Mouse (Mus musculus) adrenal gland, adult 10 weeks (tissue): ENCODE measurements around the gene Ugt1a7c. TPM values are rescaled to one million over a fixed set of nuclear protein-coding genes. Genes with fewer than 3 reads are reported as not detected.

Source experiments
- polyA plus RNA-seq: library from polyadenylated mRNA; stranded (reverse); fragments of 350-450 nt; fragmentation: Illumina TruSeq; extraction: RNeasy Lipid Tissue Mini Kit (QIAGEN cat#74804); gene quantifications from one replicate; pipeline ENCODE4 v1.2.3, GENCODE M21; 2014; ENCODE audit warnings: low read depth, low replicate concordance

The Ugt1a7c gene
- 6.2 TPM for polyA plus RNA-seq

GRCm38 (mm10) chr1:88094941-88095492 is at the start of gene Ugt1a7c:
Ugt1a7c (plus strand) TSS chr1:88095062.

GRCm38 (mm10) chr1:88055088-88055487 is 39.8 kb upstream of the Ugt1a7c start, which contains the start of gene Ugt1a10:
Ugt1a10 (plus strand) TSS chr1:88055388.

GRCm38 (mm10) chr1:88070495-88070894 is 24.4 kb upstream of the Ugt1a7c start, which contains the start of gene Ugt1a9:
Ugt1a9 (plus strand) TSS chr1:88070800.

GRCm38 (mm10) chr1:88087513-88087912 is 7.3 kb upstream of the Ugt1a7c start, which contains the start of gene Ugt1a8:
Ugt1a8 (plus strand) TSS chr1:88087813.

GRCm38 (mm10) chr1:88103019-88103418 is 8.2 kb downstream of the Ugt1a7c start, which contains the start of gene Ugt1a6b:
Ugt1a6b (plus strand) TSS chr1:88103252.

GRCm38 (mm10) chr1:88134457-88135011 is 39.7 kb downstream of the Ugt1a7c start, which contains the start of gene Ugt1a6a:
Ugt1a6a (plus strand) TSS chr1:88134809.

GRCm38 (mm10) chr1:88165711-88166110 is 70.8 kb downstream of the Ugt1a7c start, which contains the start of gene Ugt1a5:
Ugt1a5 (plus strand) TSS chr1:88166012.

GRCm38 (mm10) chr1:88200456-88200855 is 105.6 kb downstream of the Ugt1a7c start, which contains the start of gene Ugt1a2:
Ugt1a2 (plus strand) TSS chr1:88200601.

GRCm38 (mm10) chr1:88205294-88205922 is 110.5 kb downstream of the Ugt1a7c start, which contains the start of gene Dnajb3:
Dnajb3 (minus strand) TSS chr1:88205782.

GRCm38 (mm10) chr1:88211812-88212211 is 117.0 kb downstream of the Ugt1a7c start, which contains the start of gene Ugt1a1:
Ugt1a1 (plus strand) TSS chr1:88211959.

GRCm38 (mm10) chr1:88226670-88227379 is 132.0 kb downstream of the Ugt1a7c start, which contains the start of gene Mroh2a:
Mroh2a (plus strand) TSS chr1:88226986.

Other genes starting within 250 kb of the Ugt1a7c start
- gene Dgkd, start 241.8 kb upstream of the Ugt1a7c start, polyA plus RNA-seq = 43.1 TPM
- gene Usp40, start 86.5 kb upstream of the Ugt1a7c start, polyA plus RNA-seq = 46.0 TPM
- not detected for gene Ugt1a10, start 39.7 kb upstream of the Ugt1a7c start, polyA plus RNA-seq
- not detected for gene Ugt1a9, start 24.3 kb upstream of the Ugt1a7c start, polyA plus RNA-seq
- not detected for gene Ugt1a8, start 7.2 kb upstream of the Ugt1a7c start, polyA plus RNA-seq
- 0.52 TPM for gene Ugt1a6b, start 8.2 kb downstream of the Ugt1a7c start, polyA plus RNA-seq
- gene Ugt1a6a, start 39.7 kb downstream of the Ugt1a7c start, polyA plus RNA-seq = 5.1 TPM
- not detected for gene Ugt1a5, start 71.0 kb downstream of the Ugt1a7c start, polyA plus RNA-seq
- gene Ugt1a2, start 105.5 kb downstream of the Ugt1a7c start, polyA plus RNA-seq = not detected
- gene Dnajb3, start 110.7 kb downstream of the Ugt1a7c start, polyA plus RNA-seq = 2.4 TPM
- gene Ugt1a1, start 116.9 kb downstream of the Ugt1a7c start, polyA plus RNA-seq = 21.2 TPM
- gene Mroh2a, start 131.9 kb downstream of the Ugt1a7c start, polyA plus RNA-seq = not detected
- gene Hjurp, start 182.6 kb downstream of the Ugt1a7c start, polyA plus RNA-seq = 22.9 TPM
- not detected for gene Trpm8, start 182.6 kb downstream of the Ugt1a7c start, polyA plus RNA-seq